Mouse (Mus musculus) CH12.LX (cell line): ENCODE measurements around the gene Aspscr1.

Experiments
- CTCF ChIP-seq, 2 experiments: IDR thresholded peaks in 1 of 2; conservative IDR thresholded peaks in 1 of 2; 2 replicates each; pipeline ENCODE4 v1.5.1; 2011 to 2012; ENCODE audit warnings: low read depth in 2 of 2, low read length in 2 of 2, improper control_type of control experiment in 1 of 2, inconsistent platforms in 1 of 2, mild to moderate bottlenecking in 1 of 2, moderate library complexity in 1 of 2
- EP300 ChIP-seq: IDR thresholded peaks from 2 replicates; pipeline ENCODE4 v1.6.1; 2011; ENCODE audit warnings: low read length, improper control_type of control experiment
- IRF4 ChIP-seq: IDR thresholded peaks from 2 replicates; pipeline ENCODE4 v1.6.1; 2014; ENCODE audit warnings: low read depth, mild to moderate bottlenecking, inconsistent platforms, low read length, improper control_type of control experiment
- KAT2A ChIP-seq: IDR thresholded peaks from 2 replicates; pipeline ENCODE4 v1.6.1; 2012; ENCODE audit warnings: low read length, improper control_type of control experiment, inconsistent platforms; ENCODE audit not compliant: insufficient replicate concordance
- MAZ ChIP-seq: IDR thresholded peaks from 2 replicates; pipeline ENCODE4 v1.6.1; 2012; ENCODE audit warnings: low read depth, mild to moderate bottlenecking, inconsistent platforms, low read length, improper control_type of control experiment, moderate library complexity
- POLR2A ChIP-seq: IDR thresholded peaks from 2 replicates; pipeline ENCODE4 v1.6.1; 2011; ENCODE audit warnings: low read depth, mild to moderate bottlenecking, improper control_type of control experiment, low read length
- POLR2AphosphoS2 ChIP-seq: IDR thresholded peaks from 2 replicates; pipeline ENCODE4 v1.6.1; 2011; ENCODE audit warnings: low read depth, low read length, improper control_type of control experiment
- USF1 ChIP-seq: IDR thresholded peaks from 2 replicates; pipeline ENCODE4 v1.6.1; 2014; ENCODE audit warnings: low read depth, mild to moderate bottlenecking, inconsistent platforms, low read length, improper control_type of control experiment

DNA sequence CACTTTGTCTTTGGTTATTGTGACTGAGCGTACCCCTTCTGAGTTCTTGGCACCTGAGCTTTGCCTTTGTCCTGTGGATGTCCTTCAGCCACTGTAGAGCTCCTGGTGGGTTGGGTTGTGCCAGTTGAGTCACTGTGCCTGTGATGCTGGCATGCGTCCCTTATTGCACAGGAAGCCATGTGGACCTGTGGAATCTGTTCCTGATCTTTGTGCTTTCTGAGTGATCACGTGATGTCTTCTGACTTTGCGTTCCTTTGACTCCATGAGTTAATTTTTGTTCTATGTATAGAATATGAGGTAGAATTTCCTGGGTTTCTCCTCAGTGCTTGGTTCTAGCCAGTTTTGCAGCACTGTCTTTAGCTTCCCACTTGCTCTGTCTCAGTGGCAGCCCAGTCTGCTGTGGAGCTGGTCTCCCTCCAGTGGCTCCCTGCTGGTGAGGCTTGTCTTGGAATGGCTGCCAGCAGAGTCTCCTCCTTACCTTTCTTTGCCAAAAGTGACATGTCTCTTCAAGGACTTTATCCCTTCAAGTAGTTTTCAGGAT lies 19.8 kb downstream of the Aspscr1 start:
- TF ChIP-seq POLR2AphosphoS2: no peak
- no peak for TF ChIP-seq CTCF (conservative IDR thresholded peaks at IDR 0.05 in 1 of 2, IDR thresholded peaks at IDR 0.05 in 1 of 2; ENCODE audit: low read depth in 2 of 2, low read length in 2 of 2)
- no peak for TF ChIP-seq EP300
- TF ChIP-seq IRF4: no peak
- TF ChIP-seq POLR2A: no peak
- no peak for TF ChIP-seq MAZ
- TF ChIP-seq KAT2A: no peak
- TF ChIP-seq USF1: no peak
